Mouse (Mus musculus) myocyte (in vitro differentiated cells): ENCODE measurements at regions not wholly inside any gene's neighbourhood (a gene's known extent, or its start where the extent isn't known, plus 50 kb on each side); places are given as distances from the start of the nearest gene placed in this dataset.

Source experiments
- CEBPB ChIP-seq: IDR thresholded peaks from 2 replicates; pipeline ENCODE4 v1.6.1; 2011; ENCODE audit warnings: mild to moderate bottlenecking, moderate library complexity; ENCODE audit not compliant: poor library complexity, insufficient read depth, severe bottlenecking
- E2F4 ChIP-seq: IDR thresholded peaks from one replicate; pipeline ENCODE4 v1.6.1; 2011; ENCODE audit warnings: mild to moderate bottlenecking, control low read depth, moderate library complexity; ENCODE audit not compliant: insufficient read depth
- MAX ChIP-seq: IDR thresholded peaks from one replicate; pipeline ENCODE4 v1.6.1; 2011; ENCODE audit warnings: low read depth, mild to moderate bottlenecking, control low read depth
- POLR2A ChIP-seq: IDR thresholded peaks from one replicate; pipeline ENCODE4 v1.6.1; 2011; ENCODE audit warnings: low read depth, mild to moderate bottlenecking, control low read depth, moderate library complexity; ENCODE audit not compliant: insufficient read length
- POLR2AphosphoS2 ChIP-seq: IDR thresholded peaks from one replicate; pipeline ENCODE4 v1.6.1; 2011; ENCODE audit warnings: low read depth, control low read depth; ENCODE audit not compliant: insufficient read length
- REST ChIP-seq: IDR thresholded peaks from one replicate; pipeline ENCODE4 v1.6.1; 2011; ENCODE audit warnings: mild to moderate bottlenecking, control low read depth, moderate library complexity; ENCODE audit not compliant: insufficient read depth, insufficient read length
- TCF12 ChIP-seq: IDR thresholded peaks from one replicate; pipeline ENCODE4 v1.6.1; 2011; ENCODE audit warnings: mild to moderate bottlenecking, control low read depth; ENCODE audit not compliant: poor library complexity, insufficient read depth, severe bottlenecking
- USF1 ChIP-seq: IDR thresholded peaks from one replicate; pipeline ENCODE4 v1.6.1; 2011; ENCODE audit warnings: low read depth, mild to moderate bottlenecking, control low read depth, moderate library complexity

- TF ChIP-seq MAX (no peak), POLR2AphosphoS2 (no peak), POLR2A (no peak), REST (no peak), CEBPB (no peak), E2F4 (no peak), TCF12 (no peak), USF1 (no peak)
Measured at GRCm38 (mm10) chr3:56830315-56831097, 471.3 kb downstream of the Tm4sf1 start.
